8 mouse cellular contexts compared by ENCODE assay signal in genomic region chr17:84511682-84512515, GRCm38 (mm10). TPM values are rescaled to one million over a fixed set of nuclear protein-coding genes. Genes with fewer than 3 reads are reported as not detected.
A peak's percentile ranks its signal among the peaks of the same experiment; 100 is the strongest.
DNase-seq lines count a peak whose midpoint lies in the region; ATAC-seq and TF ChIP-seq lines count a peak whose summit lies in the region.

Gene Plekhh2, plus strand, starts transcription at chr17:84511895.

- WGBS in forebrain, postnatal 0 days: 4% methylated on average over 78 of the region's 79 CpGs
- WGBS in liver, postnatal 0 days (ENCODE audit: insufficient replicate concordance): under 1% methylated on average over 61 of the region's 79 CpGs
- under 1% methylated on average over 77 of the region's 79 CpGs for WGBS in neural tube, embryonic 15.5 days

- no peaks in the 10 kb centered on the region for H3K9me3 ChIP-seq in forebrain, postnatal 0 days (ENCODE audit: low read length)
- no peaks in the 10 kb centered on the region for H3K9me3 ChIP-seq in liver, postnatal 0 days (ENCODE audit: low read length)
- H3K9me3 ChIP-seq in neural tube, embryonic 15.5 days (replicated peaks): no peaks in the 10 kb centered on the region

- intact Hi-C loops in heart, postnatal 25 days (cut with DNase I): no loop called here

- TF ChIP-seq CTCF in forebrain, postnatal 0 days (IDR thresholded peaks at IDR 0.05; ENCODE audit: low read depth): peak; percentile 42
- TF ChIP-seq CTCF in liver, postnatal 0 days (IDR thresholded peaks at IDR 0.05; ENCODE audit: low read depth): no peak

- no peak for TF ChIP-seq EP300 in liver, postnatal 0 days (IDR thresholded peaks at IDR 0.05; ENCODE audit: low read depth)

- DNase-seq in ES-CJ7 (ENCODE audit: low read depth, low spot score): peak; percentile 82
- DNase-seq in cerebellum, adult 11-12 months: peak; percentile 36
- DNase-seq in forebrain, postnatal 0 days: peak; percentile 87
- peak; percentile 72 for DNase-seq in heart, postnatal 25 days (ENCODE audit: low spot score)
- DNase-seq in layer of hippocampus, adult 18-20 months (ENCODE audit: low spot score in 2 of 2): peak; percentile 65 to 87
- peak; percentile 67 for DNase-seq in liver, postnatal 0 days
- peak; percentile 15 to 26 for DNase-seq in thymus, postnatal 36 days

- peak within 1 kb of the TSS; percentile 63 for H3K9ac ChIP-seq in forebrain, postnatal 0 days
- peak within 1 kb of the TSS; percentile 58 for H3K9ac ChIP-seq in liver, postnatal 0 days (replicated peaks)
- H3K9ac ChIP-seq in neural tube, embryonic 15.5 days (replicated peaks): peak within 1 kb of the TSS; percentile 75

- H3K36me3 ChIP-seq in forebrain, postnatal 0 days (ENCODE audit: insufficient read depth): no peaks in the 10 kb centered on the region
- H3K36me3 ChIP-seq in liver, postnatal 0 days (replicated peaks; ENCODE audit: insufficient read depth, low read length): no peaks in the 10 kb centered on the region
- H3K36me3 ChIP-seq in neural tube, embryonic 15.5 days: no peaks in the 10 kb centered on the region

- ATAC-seq in forebrain, postnatal 0 days: peak; percentile 94
- peak; percentile 80 for ATAC-seq in liver, postnatal 0 days
- peak; percentile 91 for ATAC-seq in neural tube, embryonic 15.5 days (ENCODE audit: low FRiP score)

- H3K4me1 ChIP-seq in forebrain, postnatal 0 days (ENCODE audit: insufficient read depth): no peaks in the 10 kb centered on the region; the same call in 1 of the 2 replicates
- H3K4me1 ChIP-seq in liver, postnatal 0 days (ENCODE audit: insufficient read depth): 0 out of 2 replicates have a peak, but pooled peaks cover 2% of the 10 kb centered on the region
- H3K4me1 ChIP-seq in neural tube, embryonic 15.5 days: peaks cover 16% of the 10 kb centered on the region

- H3K4me2 ChIP-seq in forebrain, postnatal 0 days (ENCODE audit: low read depth): peak within 1 kb of the TSS; percentile 98
- peak within 1 kb of the TSS; percentile 82 for H3K4me2 ChIP-seq in liver, postnatal 0 days (ENCODE audit: low read depth, low read length)
- peak within 1 kb of the TSS; percentile 97 for H3K4me2 ChIP-seq in neural tube, embryonic 15.5 days

- H3K4me3 ChIP-seq in forebrain, postnatal 0 days (ENCODE audit: low read depth, low read length): peak within 1 kb of the TSS; percentile 69
- H3K4me3 ChIP-seq in liver, postnatal 0 days (ENCODE audit: low read depth, low read length): peak within 1 kb of the TSS; percentile 51
- peak within 1 kb of the TSS; percentile 60 for H3K4me3 ChIP-seq in neural tube, embryonic 15.5 days (replicated peaks)

- 0 out of 2 replicates have a peak within 1 kb of the TSS, but pooled peaks have one; percentile 21 for H3K27ac ChIP-seq in forebrain, postnatal 0 days (ENCODE audit: low read depth, low read length)
- H3K27ac ChIP-seq in liver, postnatal 0 days (ENCODE audit: low read depth): no peak within 1 kb of the TSS
- H3K27ac ChIP-seq in neural tube, embryonic 15.5 days (replicated peaks): peak within 1 kb of the TSS; percentile 60

- H3K27me3 ChIP-seq in forebrain, postnatal 0 days (ENCODE audit: insufficient read depth, low read length): no peaks in the 10 kb centered on the region
- peaks cover 19% of the 10 kb centered on the region for H3K27me3 ChIP-seq in liver, postnatal 0 days (ENCODE audit: insufficient read depth, low read length)
- H3K27me3 ChIP-seq in neural tube, embryonic 15.5 days (replicated peaks): no peaks in the 10 kb centered on the region

RNA-seq across cellular contexts. Expression of gene Plekhh2, which starts in this region (rescaled TPM):
- total RNA-seq in forebrain, postnatal 0 days (2014; rRNA removed): 2.4 and 3.1 TPM in 2 replicates
- polyA plus RNA-seq in forebrain, postnatal 0 days (2015; fragmentation: Nextera tagmentation; extraction: Ambion mirVana): 0.73 and 1.0 TPM in 2 replicates
- total RNA-seq in heart, postnatal 25 days (2021): 1 to 10 TPM; 2.1 TPM
- 1 to 10 TPM; 5.0 to 5.9 TPM for total RNA-seq in layer of hippocampus, adult 18-20 months (2021)
- 0.27 and 0.31 TPM in 2 replicates for polyA plus RNA-seq in liver, postnatal 0 days (2015; fragmentation: Nextera tagmentation; extraction: Ambion mirVana)
- polyA plus RNA-seq in neural tube, embryonic 15.5 days (2015; fragmentation: Nextera tagmentation; extraction: Ambion mirVana): 1.7 and 2.3 TPM in 2 replicates

Comparison
In these comparisons a context has a peak if more than half of its experiments do, and no peak if none do; other contexts are left out.
1. Peak in DNase-seq, ATAC-seq, H3K4me3 ChIP-seq, H3K9ac ChIP-seq and H3K4me2 ChIP-seq in liver, postnatal 0 days; RNA of the gene not detected or under 1 TPM.
2. DNase-seq: peak in every context shown above with its lines; median percentile 87 in forebrain, postnatal 0 days; 82 in ES-CJ7; 76 in layer of hippocampus, adult 18-20 months; 72 in heart, postnatal 25 days; 67 in liver, postnatal 0 days; 36 in cerebellum, adult 11-12 months; 20 in thymus, postnatal 36 days.